24 mouse cellular contexts compared by ENCODE assay signal in the genomic region with DNA sequence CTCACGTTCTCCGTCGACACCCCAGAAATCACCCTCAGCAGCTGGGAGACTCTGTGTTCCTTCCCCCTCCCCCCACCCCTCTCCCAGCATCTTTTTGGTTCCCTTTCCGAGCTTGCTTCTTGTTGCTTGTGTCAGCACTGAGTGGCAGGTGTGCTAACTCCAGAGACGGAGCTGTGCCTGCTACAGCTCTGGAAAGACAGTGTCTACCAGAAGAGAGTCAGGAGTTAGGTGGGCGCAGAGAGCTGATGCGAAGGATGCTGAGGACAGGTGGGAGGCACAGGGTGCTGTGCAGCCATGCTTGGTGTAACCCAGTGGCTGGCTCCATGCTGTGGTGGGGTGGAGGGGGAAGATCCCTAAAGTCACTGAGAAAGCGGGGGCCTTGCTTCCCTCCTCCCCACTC.
"Had no signal": no experiment of that assay in that cellular context is flagged by ENCODE, and none has a peak within 500 bp of the region (broad histone marks: within the 10 kb centered on the region; RNA-seq: fewer than 3 reads in every experiment).

No protein-coding gene starts in this region.

- H3K4me3 ChIP-seq: kidney, embryonic 15.5 days; limb, embryonic 12.5 days; limb, embryonic 15.5 days; midbrain, embryonic 12.5 days; midbrain, embryonic 15.5 days; neural tube, embryonic 12.5 days; neural tube, embryonic 15.5 days had no signal

- H3K27ac ChIP-seq: kidney, embryonic 15.5 days; limb, embryonic 12.5 days; limb, embryonic 15.5 days; liver, embryonic 14.5 days; macrophage; midbrain, embryonic 12.5 days; midbrain, embryonic 15.5 days; neural tube, embryonic 12.5 days; neural tube, embryonic 15.5 days had no signal

- H3K4me2 ChIP-seq: kidney, embryonic 15.5 days; limb, embryonic 12.5 days; limb, embryonic 15.5 days; liver, embryonic 11.5 days; lung, embryonic 14.5 days; midbrain, embryonic 12.5 days; midbrain, embryonic 15.5 days; neural tube, embryonic 12.5 days; neural tube, embryonic 15.5 days had no signal

- H3K27me3 ChIP-seq: midbrain, embryonic 15.5 days; neural tube, embryonic 12.5 days had no signal

- ATAC-seq: liver, postnatal 0 days; lung, postnatal 0 days; midbrain, embryonic 15.5 days had no signal

- H3K9me3 ChIP-seq: kidney, embryonic 15.5 days; limb, embryonic 12.5 days; limb, embryonic 15.5 days; midbrain, embryonic 12.5 days; midbrain, embryonic 15.5 days; neural tube, embryonic 12.5 days; neural tube, embryonic 15.5 days had no signal

- DNase-seq: kidney, adult 11 months; kidney, adult 8-10 months; kidney, postnatal 10 days; kidney, postnatal 36 days; layer of hippocampus, postnatal 36 days; left cerebral cortex, postnatal 4 days; liver, postnatal 0 days; lung, embryonic 14.5 days; retina, postnatal 1 day; right cerebral cortex, postnatal 14 days; thymus, adult 2 months; thymus, postnatal 14 days; thymus, postnatal 4 days had no signal

- H3K36me3 ChIP-seq: kidney, embryonic 15.5 days; limb, embryonic 12.5 days; limb, embryonic 15.5 days; midbrain, embryonic 12.5 days; midbrain, embryonic 15.5 days; neural tube, embryonic 12.5 days; neural tube, embryonic 15.5 days had no signal

- H3K9ac ChIP-seq: kidney, embryonic 15.5 days; limb, embryonic 12.5 days; limb, embryonic 15.5 days; liver, embryonic 14.5 days; liver, postnatal 0 days; lung, embryonic 14.5 days; midbrain, embryonic 12.5 days; midbrain, embryonic 15.5 days; neural tube, embryonic 12.5 days; neural tube, embryonic 15.5 days had no signal

- H3K4me1 ChIP-seq: kidney, embryonic 15.5 days; limb, embryonic 12.5 days; limb, embryonic 15.5 days; neural tube, embryonic 12.5 days had no signal
